Mouse (Mus musculus) macrophage (primary cell): ENCODE measurements around the gene Bola3. TPM values are rescaled to one million over a fixed set of nuclear protein-coding genes. Genes with fewer than 3 reads are reported as not detected.

ENCODE experiments used
- H3K27ac ChIP-seq: fragments of 350-480 bp; formaldehyde crosslinking; 2 replicates; pipeline ENCODE4 v1.9.0; 2021
- H3K36me3 ChIP-seq: fragments of 350-480 bp; formaldehyde crosslinking; 2 replicates; pipeline ENCODE4 v1.9.0; 2021; ENCODE audit errors: inconsistent target
- H3K4me3 ChIP-seq: fragments of 350-480 bp; formaldehyde crosslinking; 2 replicates; pipeline ENCODE4 v1.9.0; 2021; ENCODE audit errors: inconsistent target
- H3K79me2 ChIP-seq: fragments of 350-480 bp; formaldehyde crosslinking; 2 replicates; pipeline ENCODE4 v1.9.0; 2021; ENCODE audit errors: inconsistent target
- WGBS: methylation state at CpG from one replicate; pipeline ENCODE4 v1.1.7; 2026; ENCODE audit warnings: inconsistent platforms; ENCODE audit not compliant: missing documents; 5-methylcytosine and 5-hydroxymethylcytosine counted together
- polyA plus RNA-seq: library from polyadenylated mRNA; stranded (reverse); fragments of 250-400 nt; gene quantifications from 3 replicates; pipeline ENCODE4 v1.2.4, GENCODE M21; 2018; ENCODE audit warnings: inconsistent platforms
- total RNA-seq, 78 experiments: library from RNA; depleted of rRNA; stranded (reverse); fragments of 250-400 nt; gene quantifications; 1 replicate in 9 of 78; 2 replicates in 24 of 78; 3 replicates in 43 of 78; 4 replicates in 2 of 78; pipeline ENCODE4 v1.2.4; 2018; ENCODE audit warnings: inconsistent platforms in 56 of 78

Bola3 gene
- 10 to 100 TPM in 7 of 26 experiments, 1 to 10 TPM in 19; 1.7 to 19.7 (median 6.9) TPM for total RNA-seq (2018; cell fraction: chromatin; rRNA removed)
- total RNA-seq (2018; cell fraction: cytosol; rRNA removed), result 10 to 100 TPM; 22.0 to 49.1 (median 33.5) TPM
- total RNA-seq (2018; cell fraction: nucleus; rRNA removed), result 10 to 100 TPM in 7 of 26 experiments, 1 to 10 TPM in 19; 1.6 to 34.3 (median 5.6) TPM
- polyA plus RNA-seq, result 21.1 to 56.8 TPM (median 50.5 TPM) in 3 replicates

DNA sequence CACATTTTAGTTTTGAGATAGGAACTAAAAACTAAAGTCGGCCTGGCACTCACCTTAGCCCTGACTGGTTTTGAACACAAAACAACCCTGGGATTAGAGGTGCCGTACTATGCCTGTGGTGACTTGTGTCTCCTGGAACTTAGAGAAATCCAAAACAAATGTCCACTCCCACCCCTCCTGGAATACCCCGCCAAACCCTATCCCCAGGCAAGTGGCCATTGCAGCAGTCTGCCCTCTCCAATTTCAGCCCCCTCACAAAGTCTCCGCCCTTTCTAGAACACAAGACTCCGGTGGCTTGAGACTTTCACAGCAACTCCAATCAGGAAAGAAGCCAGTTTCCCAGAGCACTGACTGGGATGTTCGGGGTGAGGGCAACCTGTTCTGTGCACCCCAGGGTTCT is at the start of gene Bola3:
Bola3 (plus strand) TSS at position 275 of the 400 bp plus-strand sequence.
- H3K36me3 ChIP-seq, result peaks cover 18% of the 10 kb centered on the region; the same call in 1 of the 2 replicates
- no peaks in the 10 kb centered on the region; the same call in 1 of the 2 replicates for H3K79me2 ChIP-seq
- peak within 1 kb of the TSS; percentile 38; the same call in 1 of the 2 replicates for H3K27ac ChIP-seq
- 49% methylated on average over 6 of the region's 6 CpGs for WGBS
- H3K4me3 ChIP-seq, result peak within 1 kb of the TSS; percentile 70

DNA sequence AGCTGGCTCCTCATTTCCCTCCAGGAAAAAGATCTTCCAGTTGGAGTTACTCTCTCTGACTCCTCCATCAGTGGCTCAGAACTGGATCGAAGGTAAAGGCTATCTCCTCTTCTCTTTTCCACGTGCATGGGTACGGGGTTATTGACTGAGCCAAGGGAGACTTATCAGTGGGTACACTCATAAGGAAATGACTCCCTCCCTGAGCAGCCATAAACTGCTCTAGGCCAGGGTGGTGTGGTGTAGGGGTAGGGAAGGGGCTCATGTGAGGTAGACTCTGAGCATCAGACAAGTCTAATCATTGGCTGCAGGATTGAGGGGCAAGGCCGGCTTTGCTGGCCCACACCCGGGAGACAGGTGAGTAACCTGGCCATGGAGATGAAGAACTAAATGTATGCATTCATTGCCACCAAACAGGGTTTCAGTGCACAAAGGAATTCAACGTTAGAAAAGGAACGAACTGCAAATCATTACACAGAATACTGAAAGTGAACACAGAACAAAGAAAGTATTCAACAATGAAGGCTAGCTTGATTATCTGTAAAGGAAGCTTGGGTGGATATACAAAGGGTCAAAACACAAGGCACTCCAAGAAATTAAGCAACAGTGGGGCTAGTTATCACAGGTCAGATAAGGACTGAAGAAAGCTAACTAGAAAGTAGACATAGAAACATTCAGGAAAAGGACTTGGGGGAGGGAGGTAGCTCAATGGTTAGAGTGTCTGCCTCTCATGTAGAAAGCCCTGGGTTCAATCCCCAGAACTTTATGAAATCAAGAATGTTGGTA is 48.3 kb upstream of the Bola3 start:
- 82% methylated on average over 7 of the region's 7 CpGs for WGBS
- no peak overlapping the region for H3K27ac ChIP-seq
- H3K4me3 ChIP-seq, result no peak overlapping the region
- H3K79me2 ChIP-seq, result no peaks in the 10 kb centered on the region
- H3K36me3 ChIP-seq, result peaks cover 8% of the 10 kb centered on the region; the same call in 1 of the 2 replicates

- Histone ChIP-seq H3K79me2 (no peaks in the 10 kb centered on the region), H3K36me3 (peaks cover 15% of the 10 kb centered on the region), H3K4me3 (no peak overlapping the region), H3K27ac (no peak overlapping the region)
- whole genome bisulfite sequencing, result 94% methylated on average over 2 of the region's 2 CpGs
Observed at GRCm38 (mm10) chr6:83301294-83301693, 47.7 kb upstream of the Bola3 start.

DNA sequence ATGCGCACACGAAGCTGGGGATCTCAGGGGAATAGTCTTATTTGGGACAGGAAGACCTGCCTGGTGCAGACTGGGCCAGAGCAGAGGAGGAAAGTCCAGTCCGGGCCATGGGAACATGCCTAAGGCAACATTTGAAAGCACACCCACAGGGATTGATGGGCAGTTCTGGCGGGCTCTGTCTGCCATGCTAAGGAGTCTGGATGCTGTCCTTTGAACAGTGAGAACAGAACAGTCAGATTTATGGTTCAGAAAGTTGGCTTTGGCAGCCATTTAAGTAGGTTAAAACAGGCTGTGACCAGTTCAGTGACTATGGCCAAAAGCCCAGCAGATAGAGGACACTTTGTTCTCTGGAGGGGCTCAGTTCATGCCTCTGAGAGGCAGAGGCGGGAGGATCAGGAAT is 46.7 kb upstream of the Bola3 start:
- Histone ChIP-seq H3K4me3 (no peak overlapping the region), H3K79me2 (no peaks in the 10 kb centered on the region), H3K27ac (no peak overlapping the region), H3K36me3 (peaks cover 25% of the 10 kb centered on the region)
- WGBS, result 88% methylated on average over 5 of the region's 5 CpGs

- H3K27ac ChIP-seq, result no peak overlapping the region
- H3K4me3 ChIP-seq, result no peak overlapping the region
- WGBS, result 85% methylated on average over 6 of the region's 7 CpGs
- H3K79me2 ChIP-seq, result peaks cover 12% of the 10 kb centered on the region
- H3K36me3 ChIP-seq, result peaks cover 73% of the 10 kb centered on the region
Observed at GRCm38 (mm10) chr6:83309017-83309416, 39.9 kb upstream of the Bola3 start.

- no peak overlapping the region for H3K27ac ChIP-seq
- 99% methylated on average over 11 of the region's 11 CpGs for WGBS
- peaks cover 58% of the 10 kb centered on the region for H3K36me3 ChIP-seq
- no peak overlapping the region for H3K4me3 ChIP-seq
- peaks cover 34% of the 10 kb centered on the region for H3K79me2 ChIP-seq
Observed at GRCm38 (mm10) chr6:83311206-83311605, 37.7 kb upstream of the Bola3 start.

- Histone ChIP-seq H3K4me3 (no peak overlapping the region), H3K79me2 (peaks cover 42% of the 10 kb centered on the region), H3K27ac (no peak overlapping the region), H3K36me3 (peaks cover 50% of the 10 kb centered on the region)
- WGBS, result 95% methylated on average over 7 of the region's 7 CpGs
Observed at GRCm38 (mm10) chr6:83312021-83312420, 36.9 kb upstream of the Bola3 start.

DNA sequence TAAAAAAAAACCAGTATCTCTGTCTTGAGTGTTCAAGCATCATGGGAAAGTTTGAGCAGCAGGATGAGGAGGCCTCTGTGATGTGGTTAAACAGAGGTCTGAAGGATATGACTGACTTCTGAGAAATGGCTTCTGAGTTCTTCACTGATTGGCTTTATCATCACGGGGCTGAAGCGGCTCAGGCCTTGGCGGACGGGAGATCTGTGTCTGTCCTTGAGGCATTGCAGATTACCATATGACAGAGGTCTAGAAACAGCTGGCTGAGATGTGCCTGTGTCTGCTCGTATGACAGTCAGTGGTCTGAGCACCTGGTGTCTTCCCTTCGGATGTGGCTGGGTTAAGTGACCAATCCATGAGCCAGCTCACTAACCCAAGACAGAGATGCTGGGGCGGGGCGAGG is 36.4 kb upstream of the Bola3 start:
- peaks cover 43% of the 10 kb centered on the region for H3K79me2 ChIP-seq
- H3K4me3 ChIP-seq, result no peak overlapping the region
- no peak overlapping the region for H3K27ac ChIP-seq
- peaks cover 45% of the 10 kb centered on the region for H3K36me3 ChIP-seq
- 89% methylated on average over 8 of the region's 8 CpGs for WGBS

DNA sequence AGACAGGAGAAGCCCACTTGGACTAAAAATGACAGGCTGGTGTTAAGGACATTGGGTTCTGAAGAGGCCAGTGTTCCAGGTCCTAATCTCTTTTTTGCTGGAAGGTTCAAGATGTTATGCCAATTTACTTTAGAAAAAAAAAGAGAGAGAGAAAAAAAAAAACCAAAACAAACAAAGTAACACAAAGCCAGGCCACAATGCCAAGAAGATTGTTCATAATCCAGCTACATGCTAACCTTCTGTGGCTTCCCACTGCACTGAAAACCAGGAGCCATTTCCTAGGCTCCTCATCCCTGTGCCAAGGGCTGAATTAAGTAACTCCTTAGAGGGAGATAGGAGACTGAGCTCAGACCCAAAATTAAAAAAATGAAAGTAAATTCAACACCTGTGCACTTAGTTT is 33.7 kb upstream of the Bola3 start:
- Histone ChIP-seq H3K36me3 (peaks cover 28% of the 10 kb centered on the region), H3K27ac (no peak overlapping the region), H3K79me2 (peaks cover 43% of the 10 kb centered on the region), H3K4me3 (no peak overlapping the region)

GRCm38 (mm10) chr6:83316022-83316421 is 32.9 kb upstream of the Bola3 start:
- H3K4me3 ChIP-seq, result peak overlapping the region; percentile 59

GRCm38 (mm10) chr6:83317108-83317741 is 31.7 kb upstream of the Bola3 start:
- H3K79me2 ChIP-seq, result peaks cover 43% of the 10 kb centered on the region
- peak overlapping the region; percentile 59 for H3K4me3 ChIP-seq
- peak overlapping the region; percentile 54 for H3K27ac ChIP-seq
- H3K36me3 ChIP-seq, result peaks cover 11% of the 10 kb centered on the region; the same call in 1 of the 2 replicates
- whole genome bisulfite sequencing, result under 1% methylated on average over 47 of the region's 52 CpGs

More at GRCm38 (mm10) chr6:83316022-83316421, 32.9 kb upstream of the Bola3 start:
- Histone ChIP-seq H3K79me2 (peaks cover 43% of the 10 kb centered on the region), H3K27ac (peak overlapping the region; percentile 54), H3K36me3 (peaks cover 21% of the 10 kb centered on the region)
- 17% methylated on average over 10 of the region's 10 CpGs for WGBS

DNA sequence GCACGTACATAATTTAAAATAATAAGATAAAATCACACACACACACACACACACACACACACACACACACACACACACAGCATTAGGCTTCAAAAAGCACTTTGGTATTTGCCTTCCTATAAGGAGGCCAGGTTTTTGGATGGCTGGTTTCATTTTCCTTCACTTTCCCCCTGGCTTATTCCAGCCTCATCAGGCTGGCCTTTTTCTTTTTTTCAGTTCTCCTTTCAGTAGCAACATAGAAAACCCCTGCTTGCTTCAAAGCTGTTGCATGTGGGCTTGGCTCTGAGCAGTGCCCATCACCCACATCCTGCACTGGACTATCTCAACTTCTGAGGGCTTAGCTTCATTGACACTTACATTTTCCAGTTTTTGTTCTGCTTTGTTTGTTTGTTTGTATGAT is 27.0 kb upstream of the Bola3 start:
- no peaks in the 10 kb centered on the region for H3K36me3 ChIP-seq
- 60% methylated on average over 1 of the region's 1 CpGs for WGBS
- no peak overlapping the region for H3K4me3 ChIP-seq
- H3K27ac ChIP-seq, result peak overlapping the region; percentile 68
- H3K79me2 ChIP-seq, result peaks cover 31% of the 10 kb centered on the region

- 87% methylated on average over 1 of the region's 2 CpGs for WGBS
- Histone ChIP-seq H3K36me3 (no peaks in the 10 kb centered on the region), H3K4me3 (no peak overlapping the region), H3K79me2 (peaks cover 37% of the 10 kb centered on the region), H3K27ac (peak overlapping the region; percentile 68)
Observed at GRCm38 (mm10) chr6:83322794-83323193, 26.2 kb upstream of the Bola3 start.

GRCm38 (mm10) chr6:83323652-83324419 is 25.1 kb upstream of the Bola3 start:
- H3K36me3 ChIP-seq, result peaks cover 7% of the 10 kb centered on the region; the same call in 1 of the 2 replicates
- peak overlapping the region; percentile 68 for H3K27ac ChIP-seq
- 5% methylated on average over 5 of the region's 8 CpGs for WGBS
- H3K79me2 ChIP-seq, result peaks cover 47% of the 10 kb centered on the region
- no peak overlapping the region for H3K4me3 ChIP-seq
